Comparison of ENCODE assay signal across 33 mouse cellular contexts in genomic region chr9:107494238-107494637, GRCm38 (mm10). TPM values are rescaled to one million over a fixed set of nuclear protein-coding genes. Genes with fewer than 3 reads are reported as not detected.
DNase-seq lines count a peak whose midpoint lies in the region; ATAC-seq and TF ChIP-seq lines count a peak whose summit lies in the region.
"Had no signal": no experiment of that assay in that cellular context is flagged by ENCODE, and none has a peak within 500 bp of the region (broad histone marks: within the 10 kb centered on the region; RNA-seq: fewer than 3 reads in every experiment).

No protein-coding gene starts in this region.

- no peak overlapping the region for H3K4me2 ChIP-seq in lung, embryonic 16.5 days (ENCODE audit: low read depth, low read length)
- H3K4me2 ChIP-seq in midbrain, embryonic 12.5 days (replicated peaks) = no peak overlapping the region
- H3K4me2 ChIP-seq: embryonic facial prominence, embryonic 13.5 days; forebrain, embryonic 15.5 days; limb, embryonic 15.5 days; liver, embryonic 13.5 days had no signal

- no peak overlapping the region for H3K4me3 ChIP-seq in heart, embryonic 10.5 days
- H3K4me3 ChIP-seq in lung, embryonic 16.5 days (ENCODE audit: low read length) = no peak overlapping the region
- H3K4me3 ChIP-seq in lung, adult 2 months (replicated peaks; ENCODE audit: extremely low read depth, low read depth, low read length) = no peak overlapping the region
- H3K4me3 ChIP-seq in embryonic facial prominence, embryonic 10.5 days = no peak overlapping the region; the same call in 1 of the 2 replicates
- no peak overlapping the region for H3K4me3 ChIP-seq in midbrain, embryonic 12.5 days
- H3K4me3 ChIP-seq: embryonic facial prominence, embryonic 13.5 days; forebrain, embryonic 15.5 days; gastrocnemius, adult 2 months; heart, adult 2 months; limb, embryonic 10.5 days; limb, embryonic 15.5 days; liver, embryonic 13.5 days; myocyte had no signal

- H3K36me3 ChIP-seq in heart, embryonic 10.5 days = peaks cover 10% of the 10 kb centered on the region; the same call in 1 of the 2 replicates
- no peaks in the 10 kb centered on the region for H3K36me3 ChIP-seq in lung, embryonic 16.5 days (ENCODE audit: control insufficient read depth, insufficient read depth, low read length)
- no peaks in the 10 kb centered on the region for H3K36me3 ChIP-seq in embryonic facial prominence, embryonic 10.5 days (replicated peaks)
- H3K36me3 ChIP-seq in midbrain, embryonic 12.5 days = no peaks in the 10 kb centered on the region
- H3K36me3 ChIP-seq: embryonic facial prominence, embryonic 13.5 days; forebrain, embryonic 15.5 days; limb, embryonic 10.5 days; limb, embryonic 15.5 days; liver, embryonic 13.5 days had no signal

- 0 out of 2 replicates have a peak, but pooled peaks have one; percentile 20 for ATAC-seq in lung, embryonic 16.5 days (ENCODE audit: low read depth)
- ATAC-seq in midbrain, embryonic 12.5 days (ENCODE audit: low FRiP score, low read depth) = 0 out of 2 replicates have a peak, but pooled peaks have one; percentile 27
- ATAC-seq: CD4-positive, CD25-positive, alpha-beta regulatory T cell, adult 4 months; forebrain, embryonic 15.5 days; intestine, embryonic 16.5 days had no signal

- H3K9ac ChIP-seq in lung, embryonic 16.5 days (ENCODE audit: low read length) = no peak overlapping the region
- no peak overlapping the region for H3K9ac ChIP-seq in midbrain, embryonic 12.5 days (replicated peaks)
- H3K9ac ChIP-seq: embryonic facial prominence, embryonic 13.5 days; forebrain, embryonic 15.5 days; limb, embryonic 15.5 days; liver, embryonic 13.5 days had no signal

- H3K4me1 ChIP-seq in heart, embryonic 10.5 days = peaks cover 46% of the 10 kb centered on the region
- no peaks in the 10 kb centered on the region for H3K4me1 ChIP-seq in lung, embryonic 16.5 days (replicated peaks; ENCODE audit: control insufficient read depth, insufficient read depth, low read length)
- no peaks in the 10 kb centered on the region for H3K4me1 ChIP-seq in lung, adult 2 months (ENCODE audit: control insufficient read depth, insufficient read depth, low read length)
- H3K4me1 ChIP-seq in embryonic facial prominence, embryonic 10.5 days = peaks cover 29% of the 10 kb centered on the region
- H3K4me1 ChIP-seq in midbrain, embryonic 12.5 days = peaks cover 22% of the 10 kb centered on the region
- H3K4me1 ChIP-seq: forebrain, embryonic 15.5 days; limb, embryonic 15.5 days had no signal

- H3K9me3 ChIP-seq in heart, embryonic 10.5 days = no peaks in the 10 kb centered on the region
- H3K9me3 ChIP-seq in lung, embryonic 16.5 days (ENCODE audit: control insufficient read depth, low read length) = no peaks in the 10 kb centered on the region
- no peaks in the 10 kb centered on the region for H3K9me3 ChIP-seq in embryonic facial prominence, embryonic 10.5 days
- H3K9me3 ChIP-seq in midbrain, embryonic 12.5 days = no peaks in the 10 kb centered on the region
- H3K9me3 ChIP-seq: embryonic facial prominence, embryonic 13.5 days; forebrain, embryonic 15.5 days; limb, embryonic 10.5 days; limb, embryonic 15.5 days; liver, embryonic 13.5 days had no signal

- H3K27ac ChIP-seq in heart, embryonic 10.5 days = peak overlapping the region; percentile 75
- no peak overlapping the region for H3K27ac ChIP-seq in lung, embryonic 16.5 days (ENCODE audit: low read length)
- H3K27ac ChIP-seq in embryonic facial prominence, embryonic 10.5 days (replicated peaks) = peak overlapping the region; percentile 73
- H3K27ac ChIP-seq in midbrain, embryonic 12.5 days (replicated peaks) = no peak overlapping the region
- H3K27ac ChIP-seq: embryonic facial prominence, embryonic 13.5 days; forebrain, embryonic 15.5 days; gastrocnemius, adult 2 months; heart, adult 2 months; kidney, postnatal 0 days; limb, embryonic 10.5 days; limb, embryonic 15.5 days; liver, embryonic 13.5 days had no signal

- TF ChIP-seq CTCF in lung, adult 2 months (IDR thresholded peaks at IDR 0.05; ENCODE audit: insufficient read depth, low read length) = no peak

- H3K27me3 ChIP-seq in heart, embryonic 10.5 days (ENCODE audit: insufficient read depth, poor library complexity, severe bottlenecking) = no peaks in the 10 kb centered on the region
- H3K27me3 ChIP-seq in lung, embryonic 16.5 days (ENCODE audit: control insufficient read depth, insufficient read depth, low read depth, low read length) = no peaks in the 10 kb centered on the region
- H3K27me3 ChIP-seq in embryonic facial prominence, embryonic 10.5 days (replicated peaks; ENCODE audit: low read depth, poor library complexity, severe bottlenecking) = 0 out of 2 replicates have a peak, but pooled peaks cover 6% of the 10 kb centered on the region
- peaks cover 9% of the 10 kb centered on the region; the same call in 1 of the 2 replicates for H3K27me3 ChIP-seq in midbrain, embryonic 12.5 days
- H3K27me3 ChIP-seq: forebrain, embryonic 15.5 days had no signal

- WGBS in heart, embryonic 10.5 days = 84% methylated on average over 12 of the region's 12 CpGs
- WGBS in lung, embryonic 16.5 days = 81% methylated on average over 12 of the region's 12 CpGs
- WGBS in lung, adult 2 months = 83% methylated on average over 12 of the region's 12 CpGs
- 67% methylated on average over 12 of the region's 12 CpGs for WGBS in embryonic facial prominence, embryonic 10.5 days
- WGBS in midbrain, embryonic 12.5 days = 33% methylated on average over 12 of the region's 12 CpGs

- no peak for TF ChIP-seq POLR2A in lung, adult 2 months (IDR thresholded peaks at IDR 0.05; ENCODE audit: borderline replicate concordance, extremely low read depth, low read depth, low read length)

- DNase-seq in heart, embryonic 10.5 days (ENCODE audit: low spot score) = no peak
- no peak for DNase-seq in heart, adult 18-20 months
- DNase-seq in lung, adult 2 months = no peak
- no peak for DNase-seq in embryonic facial prominence, embryonic 10.5 days (ENCODE audit: low spot score)
- DNase-seq in spleen, postnatal 14 days (ENCODE audit: low spot score in 2 of 2) = no peak
- DNase-seq: adrenal gland, postnatal 25 days; cerebellum, adult 11-12 months; cerebellum, adult 9-11 months; embryo, embryonic 11 days; gastrocnemius, adult 2 months; gastrocnemius, postnatal 36 days; heart, adult 2 months; heart, postnatal 14 days; kidney, adult 8-10 months; kidney, postnatal 4 days; layer of hippocampus, postnatal 36 days; liver, embryonic 13.5 days; lung, adult 18-20 months; lung, postnatal 14 days; right cerebral cortex, postnatal 25 days; thymus, postnatal 25 days had no signal

RNA-seq across cellular contexts. Expression of gene Tmem115, which starts 39.5 kb away (rescaled TPM):
- 42.7 and 46.8 TPM in 2 replicates for polyA plus RNA-seq in heart, embryonic 10.5 days (2016; fragmentation: Nextera tagmentation; extraction: Ambion mirVana)
- total RNA-seq in heart, adult 18-20 months (2021) = 10 to 100 TPM; 22.2 to 22.3 TPM
- polyA plus RNA-seq in lung, embryonic 16.5 days (2015; fragmentation: Nextera tagmentation; extraction: Ambion mirVana) = 39.0 and 39.4 TPM in 2 replicates
- polyA plus RNA-seq in lung, adult 2 months (2012; rRNA removed) = 57.6 and 59.4 TPM in 2 replicates
- 37.9 and 39.3 TPM in 2 replicates for polyA plus RNA-seq in embryonic facial prominence, embryonic 10.5 days (2016; fragmentation: Nextera tagmentation; extraction: Ambion mirVana)
- polyA plus RNA-seq in midbrain, embryonic 12.5 days (2016; fragmentation: Nextera tagmentation; extraction: Ambion mirVana) = 43.6 TPM in 2 replicates

RNA-seq across cellular contexts. Expression of gene Cyb561d2, which starts 47.8 kb away (rescaled TPM):
- 24.1 and 24.5 TPM in 2 replicates for polyA plus RNA-seq in heart, embryonic 10.5 days (2016; fragmentation: Nextera tagmentation; extraction: Ambion mirVana)
- 1 to 10 TPM; 4.2 to 4.6 TPM for total RNA-seq in heart, adult 18-20 months (2021)
- polyA plus RNA-seq in lung, embryonic 16.5 days (2015; fragmentation: Nextera tagmentation; extraction: Ambion mirVana) = 27.6 and 32.9 TPM in 2 replicates
- 35.6 and 37.1 TPM in 2 replicates for polyA plus RNA-seq in lung, adult 2 months (2012; rRNA removed)
- 16.4 and 16.7 TPM in 2 replicates for polyA plus RNA-seq in embryonic facial prominence, embryonic 10.5 days (2016; fragmentation: Nextera tagmentation; extraction: Ambion mirVana)
- polyA plus RNA-seq in midbrain, embryonic 12.5 days (2016; fragmentation: Nextera tagmentation; extraction: Ambion mirVana) = 19.3 and 19.4 TPM in 2 replicates

RNA-seq across cellular contexts. Expression of gene Nprl2, which starts 47.8 kb away (rescaled TPM):
- 28.3 and 33.1 TPM in 2 replicates for polyA plus RNA-seq in heart, embryonic 10.5 days (2016; fragmentation: Nextera tagmentation; extraction: Ambion mirVana)
- total RNA-seq in heart, adult 18-20 months (2021) = 10 to 100 TPM; 20.4 to 21.0 TPM
- 41.9 and 43.7 TPM in 2 replicates for polyA plus RNA-seq in lung, embryonic 16.5 days (2015; fragmentation: Nextera tagmentation; extraction: Ambion mirVana)
- 24.8 and 31.3 TPM in 2 replicates for polyA plus RNA-seq in lung, adult 2 months (2012; rRNA removed)
- 35.2 and 39.4 TPM in 2 replicates for polyA plus RNA-seq in embryonic facial prominence, embryonic 10.5 days (2016; fragmentation: Nextera tagmentation; extraction: Ambion mirVana)
- polyA plus RNA-seq in midbrain, embryonic 12.5 days (2016; fragmentation: Nextera tagmentation; extraction: Ambion mirVana) = 48.1 and 48.4 TPM in 2 replicates

RNA-seq across cellular contexts. Expression of gene Zmynd10, which starts 52.9 kb away (rescaled TPM):
- 0.17 TPM in 1 of 2 replicates, not detected in the other for polyA plus RNA-seq in heart, embryonic 10.5 days (2016; fragmentation: Nextera tagmentation; extraction: Ambion mirVana)
- under 1 TPM in 1 of 2 experiments, not detected in 1; 0.62 TPM for total RNA-seq in heart, adult 18-20 months (2021)
- polyA plus RNA-seq in lung, embryonic 16.5 days (2015; fragmentation: Nextera tagmentation; extraction: Ambion mirVana) = 16.7 and 19.7 TPM in 2 replicates
- polyA plus RNA-seq in lung, adult 2 months (2012; rRNA removed) = 12.8 and 13.2 TPM in 2 replicates
- 0.97 and 1.2 TPM in 2 replicates for polyA plus RNA-seq in embryonic facial prominence, embryonic 10.5 days (2016; fragmentation: Nextera tagmentation; extraction: Ambion mirVana)
- 1.1 and 2.6 TPM in 2 replicates for polyA plus RNA-seq in midbrain, embryonic 12.5 days (2016; fragmentation: Nextera tagmentation; extraction: Ambion mirVana)
- total RNA-seq: gastrocnemius, postnatal 36 days; heart, adult 2 months; heart, postnatal 14 days; neutrophil, adult 5-6 weeks had no signal
- polyA plus RNA-seq: heart, embryonic 14.5 days; liver, embryonic 13.5 days had no signal

RNA-seq across cellular contexts. Expression of gene Rassf1, which starts 57.1 kb away (rescaled TPM):
- 50.5 and 51.7 TPM in 2 replicates for polyA plus RNA-seq in heart, embryonic 10.5 days (2016; fragmentation: Nextera tagmentation; extraction: Ambion mirVana)
- total RNA-seq in heart, adult 18-20 months (2021) = 10 to 100 TPM; 15.1 TPM
- 55.4 and 58.5 TPM in 2 replicates for polyA plus RNA-seq in lung, embryonic 16.5 days (2015; fragmentation: Nextera tagmentation; extraction: Ambion mirVana)
- polyA plus RNA-seq in lung, adult 2 months (2012; rRNA removed) = 43.7 and 45.5 TPM in 2 replicates
- polyA plus RNA-seq in embryonic facial prominence, embryonic 10.5 days (2016; fragmentation: Nextera tagmentation; extraction: Ambion mirVana) = 45.3 and 46.5 TPM in 2 replicates
- 43.6 and 48.9 TPM in 2 replicates for polyA plus RNA-seq in midbrain, embryonic 12.5 days (2016; fragmentation: Nextera tagmentation; extraction: Ambion mirVana)

Comparison
In these comparisons a context has a peak if more than half of its experiments do, and no peak if none do; other contexts are left out.
1. H3K27ac ChIP-seq: peak in heart, embryonic 10.5 days (single experiment) and embryonic facial prominence, embryonic 10.5 days (single experiment); none in lung, embryonic 16.5 days (single experiment) and midbrain, embryonic 12.5 days (single experiment).